Mouse (Mus musculus): ENCODE results near the gene Smok3a. TPM values are rescaled to one million over a fixed set of nuclear protein-coding genes. Genes with fewer than 3 reads are reported as not detected.
"Not testable (repeated sequence)": the region's sequence is repeated elsewhere in the genome, so short reads cannot be mapped to it uniquely, and the experiment has no call there.

Smok3a gene
- polyA plus RNA-seq (2016; fragmentation: Nextera tagmentation; extraction: Ambion mirVana) = not detected in 2 replicates

GRCm38 (mm10) chr5:138020961-138021479, at the start of gene Smok3a, which contains the start of gene Smok3b:
Gene Smok3a (plus strand): TSS chr5:138021261.
Gene Smok3b (plus strand): TSS chr5:138021429.
- H3K36me3 ChIP-seq (replicated peaks); H3K4me1 ChIP-seq; H3K4me3 ChIP-seq; H3K9me3 ChIP-seq; H3K27me3 ChIP-seq (replicated peaks; ENCODE audit: low read depth, poor library complexity, severe bottlenecking); H3K27ac ChIP-seq (replicated peaks); DNase-seq (ENCODE audit: low spot score): not testable (repeated sequence)
- 81% methylated on average over 4 of the region's 7 CpGs for WGBS

GRCm38 (mm10) chr5:137973161-137973560, 47.9 kb upstream of the Smok3a start:
- 80% methylated on average over 2 of the region's 2 CpGs for WGBS
- no peaks in the 10 kb centered on the region for H3K9me3 ChIP-seq
- H3K4me1 ChIP-seq = no peaks in the 10 kb centered on the region

GRCm38 (mm10) chr5:137973738-137974137, 47.3 kb upstream of the Smok3a start:
- Histone ChIP-seq H3K4me3 (no peak overlapping the region), H3K36me3 (replicated peaks) (no peaks in the 10 kb centered on the region), H3K9me3 (no peaks in the 10 kb centered on the region), H3K27ac (replicated peaks) (no peak overlapping the region), H3K4me1 (no peaks in the 10 kb centered on the region), H3K27me3 (replicated peaks; ENCODE audit: low read depth, poor library complexity, severe bottlenecking) (no peaks in the 10 kb centered on the region)
- no peak for DNase-seq (ENCODE audit: low spot score)
- 60% methylated on average over 3 of the region's 3 CpGs for WGBS

More at GRCm38 (mm10) chr5:137973161-137973560, 47.9 kb upstream of the Smok3a start:
- H3K27me3 ChIP-seq (replicated peaks; ENCODE audit: low read depth, poor library complexity, severe bottlenecking) = no peaks in the 10 kb centered on the region
- H3K36me3 ChIP-seq (replicated peaks) = no peaks in the 10 kb centered on the region
- no peak overlapping the region for H3K4me3 ChIP-seq
- H3K27ac ChIP-seq (replicated peaks) = no peak overlapping the region
- no peak for DNase-seq (ENCODE audit: low spot score)

- H3K27ac ChIP-seq (replicated peaks) = no peak overlapping the region
- H3K36me3 ChIP-seq (replicated peaks) = no peaks in the 10 kb centered on the region
- no peaks in the 10 kb centered on the region for H3K9me3 ChIP-seq
- 65% methylated on average over 3 of the region's 3 CpGs for WGBS
- no peak for DNase-seq (ENCODE audit: low spot score)
- H3K4me3 ChIP-seq = no peak overlapping the region
- H3K4me1 ChIP-seq = no peaks in the 10 kb centered on the region
- no peaks in the 10 kb centered on the region for H3K27me3 ChIP-seq (replicated peaks; ENCODE audit: low read depth, poor library complexity, severe bottlenecking)
These were observed 46.3 kb upstream of the Smok3a start for GRCm38 (mm10) chr5:137974724-137975123.

GRCm38 (mm10) chr5:137975434-137975833, 45.6 kb upstream of the Smok3a start:
- H3K27me3 ChIP-seq (replicated peaks; ENCODE audit: low read depth, poor library complexity, severe bottlenecking) = no peaks in the 10 kb centered on the region
- WGBS = 63% methylated on average over 1 of the region's 1 CpGs
- no peak overlapping the region for H3K27ac ChIP-seq (replicated peaks)
- no peaks in the 10 kb centered on the region for H3K36me3 ChIP-seq (replicated peaks)
- no peak for DNase-seq (ENCODE audit: low spot score)
- no peak overlapping the region for H3K4me3 ChIP-seq
- H3K9me3 ChIP-seq = no peaks in the 10 kb centered on the region
- H3K4me1 ChIP-seq = no peaks in the 10 kb centered on the region

- 45% methylated on average over 1 of the region's 1 CpGs for WGBS
- Histone ChIP-seq H3K27me3 (replicated peaks; ENCODE audit: low read depth, poor library complexity, severe bottlenecking) (no peaks in the 10 kb centered on the region), H3K4me3 (no peak overlapping the region)
These were observed 43.8 kb upstream of the Smok3a start for GRCm38 (mm10) chr5:137977291-137977690.

GRCm38 (mm10) chr5:137979081-137979480, 42.0 kb upstream of the Smok3a start:
- no peak overlapping the region for H3K27ac ChIP-seq (replicated peaks)
- H3K9me3 ChIP-seq = no peaks in the 10 kb centered on the region
- no peaks in the 10 kb centered on the region for H3K4me1 ChIP-seq
- DNase-seq (ENCODE audit: low spot score) = no peak
- no peaks in the 10 kb centered on the region for H3K36me3 ChIP-seq (replicated peaks)
- H3K4me3 ChIP-seq = no peak overlapping the region
- WGBS = 75% methylated on average over 2 of the region's 2 CpGs
- no peaks in the 10 kb centered on the region for H3K27me3 ChIP-seq (replicated peaks; ENCODE audit: low read depth, poor library complexity, severe bottlenecking)

More at GRCm38 (mm10) chr5:137977291-137977690, 43.8 kb upstream of the Smok3a start:
- no peak overlapping the region for H3K27ac ChIP-seq (replicated peaks)
- no peak for DNase-seq (ENCODE audit: low spot score)
- H3K36me3 ChIP-seq (replicated peaks) = no peaks in the 10 kb centered on the region
- no peaks in the 10 kb centered on the region for H3K4me1 ChIP-seq
- no peaks in the 10 kb centered on the region for H3K9me3 ChIP-seq

GRCm38 (mm10) chr5:137981300-137981699, 39.8 kb upstream of the Smok3a start, which contains the start of gene Azgp1:
Gene Azgp1 (plus strand): TSS chr5:137981520.
- H3K4me3 ChIP-seq = no peak within 1 kb of the TSS
- no peak for DNase-seq (ENCODE audit: low spot score)
- WGBS = 81% methylated on average over 4 of the region's 4 CpGs
- no peaks in the 10 kb centered on the region for H3K36me3 ChIP-seq (replicated peaks)
- no peaks in the 10 kb centered on the region for H3K27me3 ChIP-seq (replicated peaks; ENCODE audit: low read depth, poor library complexity, severe bottlenecking)
- H3K27ac ChIP-seq (replicated peaks) = no peak within 1 kb of the TSS
- H3K9me3 ChIP-seq = no peaks in the 10 kb centered on the region
- no peaks in the 10 kb centered on the region for H3K4me1 ChIP-seq

- WGBS = 95% methylated on average over 1 of the region's 1 CpGs
- Histone ChIP-seq H3K4me1 (no peaks in the 10 kb centered on the region), H3K4me3 (no peak overlapping the region)
These were observed 34.7 kb upstream of the Smok3a start for GRCm38 (mm10) chr5:137986351-137986750.

GRCm38 (mm10) chr5:138009437-138009836, 11.6 kb upstream of the Smok3a start:
- 87% methylated on average over 5 of the region's 5 CpGs for WGBS

More at GRCm38 (mm10) chr5:137986351-137986750, 34.7 kb upstream of the Smok3a start:
- H3K27ac ChIP-seq (replicated peaks) = no peak overlapping the region
- H3K36me3 ChIP-seq (replicated peaks) = no peaks in the 10 kb centered on the region
- no peaks in the 10 kb centered on the region for H3K27me3 ChIP-seq (replicated peaks; ENCODE audit: low read depth, poor library complexity, severe bottlenecking)
- DNase-seq (ENCODE audit: low spot score) = no peak
- H3K9me3 ChIP-seq = 0 out of 2 replicates have a peak, but pooled peaks cover 2% of the 10 kb centered on the region

GRCm38 (mm10) chr5:138012382-138012781, 8.7 kb upstream of the Smok3a start:
- H3K27me3 ChIP-seq (replicated peaks; ENCODE audit: low read depth, poor library complexity, severe bottlenecking) = no peaks in the 10 kb centered on the region
- no peak for DNase-seq (ENCODE audit: low spot score)
- 91% methylated on average over 5 of the region's 5 CpGs for WGBS
- H3K4me1 ChIP-seq = no peaks in the 10 kb centered on the region
- no peaks in the 10 kb centered on the region for H3K36me3 ChIP-seq (replicated peaks)
- H3K4me3 ChIP-seq = no peak overlapping the region
- no peak overlapping the region for H3K27ac ChIP-seq (replicated peaks)
- H3K9me3 ChIP-seq = no peaks in the 10 kb centered on the region

More at GRCm38 (mm10) chr5:138009437-138009836, 11.6 kb upstream of the Smok3a start:
- Histone ChIP-seq H3K4me3 (no peak overlapping the region), H3K36me3 (replicated peaks) (no peaks in the 10 kb centered on the region), H3K27me3 (replicated peaks; ENCODE audit: low read depth, poor library complexity, severe bottlenecking) (no peaks in the 10 kb centered on the region), H3K27ac (replicated peaks) (no peak overlapping the region), H3K9me3 (no peaks in the 10 kb centered on the region), H3K4me1 (no peaks in the 10 kb centered on the region)
- DNase-seq (ENCODE audit: low spot score) = no peak

- Histone ChIP-seq H3K27me3 (replicated peaks; ENCODE audit: low read depth, poor library complexity, severe bottlenecking) (no peaks in the 10 kb centered on the region), H3K36me3 (replicated peaks) (no peaks in the 10 kb centered on the region), H3K27ac (replicated peaks) (no peak overlapping the region), H3K9me3 (no peaks in the 10 kb centered on the region), H3K4me3 (no peak overlapping the region), H3K4me1 (no peaks in the 10 kb centered on the region)
- 89% methylated on average over 2 of the region's 2 CpGs for WGBS
- DNase-seq (ENCODE audit: low spot score) = no peak
These were observed 4.5 kb upstream of the Smok3a start for GRCm38 (mm10) chr5:138016530-138016929.

- Histone ChIP-seq H3K9me3 (no peaks in the 10 kb centered on the region), H3K27ac (replicated peaks) (no peak overlapping the region), H3K4me3 (no peak overlapping the region), H3K27me3 (replicated peaks; ENCODE audit: low read depth, poor library complexity, severe bottlenecking) (no peaks in the 10 kb centered on the region), H3K4me1 (no peaks in the 10 kb centered on the region), H3K36me3 (replicated peaks) (no peaks in the 10 kb centered on the region)
- DNase-seq (ENCODE audit: low spot score) = no peak
These were observed 4.1 kb upstream of the Smok3a start for GRCm38 (mm10) chr5:138016997-138017396.

Data from embryonic facial prominence, embryonic 10.5 days (tissue).